Mouse (Mus musculus) left cerebral cortex, postnatal 4 days (tissue): ENCODE measurements around the gene Xpnpep1. TPM values are rescaled to one million over a fixed set of nuclear protein-coding genes. Genes with fewer than 3 reads are reported as not detected.

Source experiments
- DNase-seq: peaks from one replicate; pipeline ENCODE4 v3.0.0-alpha.2; 2022
- intact Hi-C: fragments of 180-260 bp; cut with DNase I; formaldehyde crosslinking; loops from one replicate; pipeline ENCODE4 v1.15.1; 2025
- total RNA-seq, 2 experiments: library from RNA; stranded (reverse); gene quantifications; 2 replicates each; pipeline ENCODE4 v1.2.3; 2021

The Xpnpep1 gene
- total RNA-seq, 2 experiments from 2014 or later, result 123 to 124 TPM

DNA sequence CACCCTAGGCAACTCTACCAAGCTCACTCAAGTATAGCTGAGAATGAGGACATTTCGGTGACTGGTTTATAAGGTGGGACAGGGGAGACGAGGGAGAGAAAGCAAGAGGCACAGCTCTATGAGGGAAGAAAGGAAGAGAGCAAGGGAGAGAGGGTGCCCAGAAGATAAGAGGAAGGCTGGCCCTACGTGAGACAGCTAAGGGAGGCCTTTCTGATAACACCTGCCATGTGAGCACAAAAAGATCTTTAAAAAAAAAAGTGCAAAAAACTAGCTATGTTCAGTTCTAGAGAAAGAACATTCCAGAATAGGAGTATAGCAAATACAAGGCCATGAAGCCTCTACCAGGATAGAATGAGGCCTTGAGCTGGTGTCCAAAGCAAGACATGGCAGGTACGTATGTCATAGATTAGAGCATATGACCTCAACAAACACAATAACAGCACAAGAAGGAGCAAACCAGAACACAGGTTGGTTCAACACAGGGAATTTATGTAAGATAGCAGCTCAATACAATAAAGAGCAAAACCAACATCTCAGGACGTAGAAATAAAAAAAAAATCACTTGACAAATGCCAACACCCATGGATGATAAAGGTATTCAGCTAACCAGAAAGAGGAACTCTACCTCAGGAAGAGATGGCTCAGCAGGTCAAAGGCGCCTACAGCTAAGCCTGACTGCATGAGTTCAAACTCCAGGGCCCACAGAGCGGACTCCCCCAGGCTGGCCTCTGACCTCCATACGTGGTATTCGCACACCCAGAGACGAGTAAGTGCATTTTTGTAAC is 6.7 kb downstream of the Xpnpep1 start:
- intact Hi-C loops, result no loop called here
- no peak for DNase-seq

DNA sequence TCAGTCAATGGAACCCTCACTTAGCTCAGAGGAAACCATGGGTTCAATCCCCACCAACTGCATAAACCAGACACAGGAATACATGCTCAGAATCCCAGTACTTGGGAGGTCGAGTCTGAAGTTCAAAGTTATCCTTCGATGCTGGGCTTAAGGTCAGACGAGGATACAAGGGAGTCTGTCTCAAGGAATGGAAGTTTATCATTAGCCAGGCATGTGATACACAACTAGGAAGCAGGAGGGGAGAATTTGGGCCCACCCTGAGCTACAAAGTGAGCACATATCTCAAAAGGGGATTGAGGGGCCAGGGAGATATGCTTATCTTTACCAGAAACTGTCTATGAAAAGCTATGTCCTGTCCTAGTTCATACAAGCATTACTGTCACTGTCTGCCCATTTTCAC is 7.4 kb downstream of the Xpnpep1 start:
- intact Hi-C loops, result no loop called here
- no peak for DNase-seq

DNA sequence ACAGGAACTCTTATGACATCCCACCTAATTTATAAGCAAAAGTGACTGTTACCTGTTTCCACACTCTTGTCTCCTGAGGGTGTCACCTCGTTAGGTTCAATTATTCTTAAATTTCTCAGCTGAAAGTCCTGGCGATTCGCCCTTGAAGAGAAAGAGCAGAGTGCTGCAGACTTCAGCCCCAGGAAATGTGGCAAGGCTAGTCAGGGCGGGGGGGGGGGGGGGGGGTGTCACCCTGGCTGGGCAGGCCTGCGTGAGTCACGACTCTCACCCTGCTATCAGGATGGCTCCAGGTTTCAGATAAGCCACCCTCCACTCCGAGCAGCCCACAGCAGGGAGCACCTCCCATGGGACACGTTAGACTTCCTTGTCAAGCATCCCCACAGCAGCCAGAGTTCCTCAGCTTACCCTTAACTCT is 8.1 kb downstream of the Xpnpep1 start:
- intact Hi-C loops, result no loop called here

DNA sequence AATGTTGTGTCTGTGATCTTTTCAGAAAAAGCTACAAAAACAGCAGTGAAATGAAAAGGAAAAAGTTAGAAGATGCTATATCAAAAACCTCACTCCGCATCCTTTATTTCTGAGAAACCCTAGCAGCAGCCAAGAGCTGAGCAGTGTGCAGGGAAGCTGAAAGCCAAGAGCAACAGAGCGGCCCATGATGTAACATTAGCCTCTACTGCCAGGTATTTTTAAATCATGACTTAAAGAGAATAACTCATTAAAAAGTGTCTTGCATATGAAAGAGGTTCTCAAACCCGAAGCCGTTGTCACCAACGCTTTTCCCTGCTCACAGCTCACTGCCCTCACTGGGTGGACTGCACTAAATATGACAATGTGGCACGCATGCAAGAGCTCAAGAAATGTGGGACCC is 9.7 kb downstream of the Xpnpep1 start:
- no peak for DNase-seq
- intact Hi-C loops, result no loop called here

More for the DNA sequence above, 8.1 kb downstream of the Xpnpep1 start:
- no peak for DNase-seq

DNA sequence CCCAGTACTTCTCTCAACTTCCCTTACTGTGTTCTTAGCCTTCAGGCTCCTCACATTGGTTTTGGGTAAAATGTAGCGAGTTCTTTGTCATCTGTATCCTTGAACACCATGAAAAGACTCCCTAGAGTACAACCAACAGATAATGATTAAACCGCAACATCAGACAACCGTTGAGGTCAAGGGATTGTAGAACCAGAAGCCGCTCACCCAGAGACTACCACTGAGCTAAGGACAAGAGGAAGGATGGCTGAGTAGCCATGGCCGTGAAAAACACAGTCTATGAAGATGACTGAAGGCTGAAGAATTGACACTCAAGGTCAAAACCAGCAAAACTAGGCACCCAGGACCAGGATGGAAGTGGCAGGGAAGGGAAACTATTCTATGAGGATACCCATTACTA is 10.3 kb downstream of the Xpnpep1 start:
- intact Hi-C loops, result loop anchor here (10.0 kb wide), 1 partner anchor 215 kb away; no protein-coding TSS in a partner anchor
- no peak for DNase-seq

DNA sequence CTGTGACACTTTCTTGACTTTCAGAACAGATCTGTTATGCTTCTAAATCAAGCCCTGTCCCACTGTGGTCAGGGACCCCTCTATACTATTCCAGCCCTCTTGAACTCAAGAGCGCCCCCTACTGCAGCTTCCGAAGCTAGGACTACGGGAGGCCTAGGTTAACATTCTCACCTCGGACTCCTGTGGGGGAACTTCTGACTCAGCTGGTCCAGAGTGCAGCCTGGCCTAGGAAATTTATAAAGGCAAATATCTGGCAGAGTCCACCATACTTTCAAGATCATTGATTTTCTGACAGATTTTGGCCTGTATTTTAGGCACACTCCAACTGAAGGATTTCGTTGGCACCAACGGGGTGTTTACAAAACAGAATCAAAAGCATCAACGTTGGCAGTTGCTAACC is 11.0 kb downstream of the Xpnpep1 start:
- intact Hi-C loops, result loop anchor here (10.0 kb wide), 1 partner anchor 216 kb away; no protein-coding TSS in a partner anchor
- no peak for DNase-seq

DNA sequence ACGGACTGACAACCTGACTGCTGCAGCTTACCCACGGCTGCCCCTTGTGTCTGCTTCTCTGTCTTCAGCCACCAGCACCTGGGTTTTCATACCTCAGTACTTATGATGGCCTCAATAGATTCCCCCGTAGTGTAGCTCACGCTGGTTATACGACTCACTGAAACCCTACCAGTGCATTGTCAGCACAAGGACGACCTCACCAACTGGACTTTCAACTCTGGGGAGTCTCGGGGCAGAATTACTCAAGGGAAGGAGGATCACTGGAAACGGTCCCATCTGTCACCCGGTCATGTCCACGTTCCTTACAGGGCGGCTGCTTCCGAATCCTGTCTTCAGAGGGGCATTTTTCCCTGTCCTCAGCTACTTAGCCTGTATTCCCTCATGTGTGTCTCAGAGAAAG is 11.8 kb downstream of the Xpnpep1 start:
- intact Hi-C loops, result loop anchor here (10.0 kb wide), 1 partner anchor 217 kb away; no protein-coding TSS in a partner anchor
- no peak for DNase-seq

DNA sequence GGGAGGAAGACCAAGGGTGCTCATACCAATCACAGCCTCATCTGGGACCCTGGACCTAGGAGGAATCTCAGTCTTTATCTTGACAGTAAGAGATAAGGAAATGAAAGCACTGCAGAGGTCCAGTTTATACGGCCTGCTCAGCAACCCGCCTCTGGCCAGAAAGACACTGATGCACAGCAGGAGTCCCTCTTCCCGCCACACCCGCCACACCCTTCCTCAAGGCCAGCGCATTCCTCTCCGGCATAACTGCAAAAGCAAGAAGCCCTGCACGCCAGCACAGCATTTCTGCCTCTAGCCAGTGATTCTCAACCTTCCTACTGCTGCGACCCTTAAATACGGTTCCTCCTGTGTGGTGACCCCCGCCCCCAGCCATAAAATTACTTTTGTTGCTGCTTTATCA is 16.8 kb downstream of the Xpnpep1 start:
- intact Hi-C loops, result loop anchor here (10.0 kb wide), 1 partner anchor 222 kb away; no protein-coding TSS in a partner anchor

DNA sequence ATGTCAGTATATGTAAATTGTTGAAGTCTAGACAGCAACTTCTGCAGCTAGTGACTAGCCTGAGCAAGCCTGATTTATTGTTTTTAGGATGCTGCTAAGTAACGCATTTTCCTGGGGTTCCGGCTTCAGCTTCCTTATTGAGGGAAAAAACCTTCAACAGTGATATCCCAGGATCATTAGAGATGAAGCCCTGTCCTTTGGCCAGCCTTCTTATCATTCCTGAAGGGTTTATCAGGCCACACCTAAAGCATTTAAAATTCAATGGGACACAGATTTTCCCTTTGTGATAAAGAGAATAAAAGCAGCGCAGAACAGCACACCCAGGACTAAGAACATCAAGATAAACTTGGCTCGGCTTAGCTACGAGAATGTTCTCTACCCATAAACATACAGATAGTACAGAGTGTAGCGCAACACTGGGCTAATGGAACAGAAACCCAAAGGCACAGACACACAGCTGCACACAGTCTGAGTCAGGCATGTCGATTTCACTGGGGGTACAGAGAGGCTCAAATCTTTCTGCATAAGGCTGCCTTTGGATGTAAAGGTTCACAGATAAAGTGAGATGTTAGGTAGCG is 17.9 kb downstream of the Xpnpep1 start:
- intact Hi-C loops, result loop anchor here (10.0 kb wide), 1 partner anchor 223 kb away; no protein-coding TSS in a partner anchor
- no peak for DNase-seq

More for the DNA sequence above, 16.8 kb downstream of the Xpnpep1 start:
- no peak for DNase-seq

DNA sequence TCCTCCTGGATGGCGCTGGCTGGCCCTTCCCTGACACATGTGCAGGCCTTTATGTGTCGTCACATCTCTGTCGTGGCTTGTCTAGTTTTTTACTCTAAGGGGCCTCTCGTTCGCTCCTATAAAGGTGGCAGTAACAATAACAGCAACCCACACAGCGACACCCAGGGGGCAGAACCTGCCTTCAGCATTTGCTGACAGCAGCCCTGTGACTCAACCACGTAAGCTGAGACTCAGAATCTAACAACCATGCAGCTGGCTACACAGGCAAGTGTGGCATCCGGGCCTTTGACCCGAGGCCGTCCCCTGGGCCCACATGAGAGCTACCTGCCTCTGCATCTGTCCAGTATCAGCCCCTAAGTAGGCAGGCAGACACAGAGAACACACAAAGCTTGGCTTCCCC is 18.5 kb downstream of the Xpnpep1 start:
- no peak for DNase-seq
- intact Hi-C loops, result loop anchor here (10.0 kb wide), 1 partner anchor 223 kb away; no protein-coding TSS in a partner anchor

DNA sequence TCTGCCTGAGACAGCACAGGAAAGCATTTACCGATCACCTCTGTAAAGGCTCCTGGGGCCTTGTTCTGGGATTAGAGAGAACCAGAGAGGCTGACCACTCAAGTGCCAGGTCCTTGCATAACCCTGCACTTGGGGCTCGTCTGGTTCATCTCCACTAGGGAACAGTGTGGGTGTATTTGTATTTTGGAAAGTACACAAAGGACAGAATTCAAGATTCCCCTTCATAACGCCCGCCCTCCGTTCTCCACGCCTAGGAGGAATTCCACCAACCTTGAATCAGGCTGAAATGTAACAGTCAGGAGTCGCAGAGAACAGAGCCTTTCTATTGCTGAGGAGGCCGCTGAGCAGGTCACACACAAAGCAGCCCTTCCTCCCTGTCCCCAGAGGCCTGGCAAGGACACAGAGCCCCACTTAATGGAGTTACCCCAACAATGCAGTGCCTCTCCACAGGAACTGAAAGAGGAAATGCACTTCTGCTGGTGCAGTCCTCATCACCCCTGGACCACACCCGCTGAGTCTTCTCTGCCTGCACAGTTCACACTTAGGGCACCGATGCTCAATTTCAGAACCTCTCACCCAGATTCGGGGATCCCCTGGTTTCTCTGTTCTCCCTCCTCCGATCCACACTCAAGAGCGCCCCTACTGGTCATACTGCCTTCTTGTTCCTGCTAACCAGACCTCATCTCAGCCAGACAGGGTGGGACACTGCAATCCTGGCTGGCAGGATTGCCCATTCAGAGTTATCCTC is 20.1 kb downstream of the Xpnpep1 start:
- intact Hi-C loops, result loop anchor here (10.0 kb wide), 2 partner anchors 185 to 225 kb away; no protein-coding TSS in a partner anchor
- peak; percentile 68 for DNase-seq

DNA sequence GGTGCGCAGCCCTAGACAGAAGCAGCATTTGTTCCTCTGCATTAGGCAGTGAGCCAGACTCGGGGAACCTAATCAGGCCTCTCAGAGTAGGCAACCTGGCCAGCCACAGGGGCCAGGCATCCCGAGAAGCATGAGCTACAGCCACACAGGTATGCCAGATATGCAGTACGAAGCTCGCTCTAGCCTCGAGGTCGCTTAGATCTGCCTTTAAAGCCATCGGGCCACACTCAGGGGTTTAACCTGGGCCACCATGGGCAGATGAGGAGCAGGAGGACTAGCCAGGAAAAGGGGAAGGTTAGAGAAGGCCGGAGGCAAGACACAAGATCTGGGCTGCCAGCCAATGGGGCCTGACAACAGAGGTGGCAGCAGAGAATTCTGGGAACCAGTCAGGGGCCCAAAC is 22.1 kb downstream of the Xpnpep1 start:
- intact Hi-C loops, result loop anchor here (10.0 kb wide), 1 partner anchor 187 kb away; no protein-coding TSS in a partner anchor
- DNase-seq, result peak; percentile 47

DNA sequence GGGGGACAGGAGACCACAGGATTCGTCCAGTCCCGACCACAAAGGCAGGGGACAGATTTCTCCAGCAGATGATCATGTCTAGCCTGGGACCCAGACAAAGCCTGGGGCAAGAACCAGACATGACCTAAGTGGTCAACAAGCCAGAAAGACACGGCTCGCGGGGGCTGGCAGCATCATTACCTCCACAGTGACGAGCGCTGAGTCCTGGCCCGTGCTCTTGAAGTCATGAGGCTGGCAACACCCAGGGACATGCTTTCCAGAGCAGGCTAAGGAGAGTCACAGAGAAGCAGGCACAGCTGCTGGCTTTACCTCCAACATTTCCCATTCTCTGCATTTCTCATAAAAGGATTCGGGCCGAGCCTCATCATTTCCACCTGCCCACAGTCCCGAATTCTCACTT is 22.8 kb downstream of the Xpnpep1 start:
- peak; percentile 37 for DNase-seq
- intact Hi-C loops, result loop anchor here (10.0 kb wide), 1 partner anchor 188 kb away; no protein-coding TSS in a partner anchor

DNA sequence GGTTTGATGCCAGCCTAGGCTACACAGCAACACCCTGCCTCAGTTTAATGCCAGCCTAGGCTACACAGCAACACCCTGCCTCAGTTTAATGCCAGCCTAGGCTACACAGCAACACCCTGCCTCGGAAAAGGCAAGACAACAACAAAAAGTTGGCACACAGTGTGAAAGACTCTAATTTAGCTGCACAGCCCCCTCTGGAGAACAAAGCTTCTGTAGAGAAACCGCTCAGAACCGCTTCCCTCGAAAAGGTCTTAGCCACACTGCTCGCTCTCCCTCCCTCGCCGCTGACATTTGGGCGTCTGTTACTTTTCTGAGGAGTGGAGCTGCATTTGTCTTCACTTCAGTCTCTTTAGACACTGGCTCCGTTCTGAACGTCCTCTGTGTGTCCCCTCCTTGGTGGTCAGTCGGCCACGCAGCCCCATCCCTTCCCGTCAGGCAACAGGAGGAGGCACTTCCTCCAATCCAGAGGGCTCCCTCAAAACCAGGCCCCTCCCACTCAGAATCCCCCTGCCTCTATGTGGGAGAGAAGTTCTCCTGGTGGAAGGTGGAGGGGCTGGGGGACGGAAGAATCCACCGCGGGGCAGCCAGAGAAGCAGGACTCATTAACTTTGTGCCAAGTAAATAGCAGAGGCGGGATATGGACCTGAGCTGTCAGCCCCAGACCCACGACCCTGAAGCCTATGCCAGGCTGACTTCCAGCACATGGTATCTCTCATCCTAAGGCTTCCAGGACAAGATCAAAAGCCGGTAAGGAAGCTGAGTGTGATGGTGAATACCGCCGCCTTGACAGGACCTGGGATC is 24.9 kb downstream of the Xpnpep1 start:
- intact Hi-C loops, result loop anchor here (10.0 kb wide), 1 partner anchor 190 kb away; no protein-coding TSS in a partner anchor
- peak; percentile 29 for DNase-seq

DNA sequence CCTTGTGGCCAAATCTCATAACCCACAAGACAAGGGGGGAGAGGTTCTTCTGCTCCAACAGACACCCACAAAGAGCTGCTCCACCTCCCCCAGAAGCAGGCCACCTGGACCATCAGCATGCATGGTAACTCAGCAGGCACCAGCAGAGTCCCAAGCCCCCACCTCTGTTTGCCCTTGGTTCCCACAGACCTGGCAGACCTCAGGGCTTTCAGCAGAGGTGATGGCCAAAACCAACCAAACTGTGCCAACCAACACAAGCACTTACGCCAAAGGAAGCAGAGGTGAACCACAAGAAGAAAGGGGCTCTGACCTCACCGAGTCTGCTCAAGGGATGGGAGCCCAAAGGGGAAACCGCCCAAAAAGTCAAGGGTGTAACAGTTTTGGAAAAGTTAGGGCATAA is 26.3 kb downstream of the Xpnpep1 start:
- intact Hi-C loops, result loop anchor here (10.0 kb wide), 1 partner anchor 191 kb away; no protein-coding TSS in a partner anchor
- DNase-seq, result no peak

DNA sequence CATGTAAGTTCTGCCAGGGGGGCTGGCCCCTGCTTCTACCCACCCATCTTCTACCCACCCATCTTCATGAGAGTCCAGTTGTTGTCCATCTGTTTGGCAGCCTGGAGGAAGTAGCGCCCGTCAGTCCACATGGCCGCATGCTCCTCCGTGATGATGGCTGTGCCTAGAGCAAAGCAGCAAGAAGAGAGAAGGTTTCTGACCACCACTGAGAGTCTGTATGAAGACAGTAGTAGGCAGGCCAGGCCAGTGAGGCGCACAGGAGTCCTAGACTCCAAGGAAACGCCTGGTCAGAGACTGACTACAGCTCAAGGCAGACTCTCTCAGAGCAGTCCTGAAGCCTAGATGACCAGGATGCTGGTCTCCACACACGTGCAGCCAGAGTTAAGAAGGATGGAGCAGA is 26.7 kb downstream of the Xpnpep1 start:
- no peak for DNase-seq
- intact Hi-C loops, result loop anchor here (10.0 kb wide), 1 partner anchor 191 kb away; no protein-coding TSS in a partner anchor

DNA sequence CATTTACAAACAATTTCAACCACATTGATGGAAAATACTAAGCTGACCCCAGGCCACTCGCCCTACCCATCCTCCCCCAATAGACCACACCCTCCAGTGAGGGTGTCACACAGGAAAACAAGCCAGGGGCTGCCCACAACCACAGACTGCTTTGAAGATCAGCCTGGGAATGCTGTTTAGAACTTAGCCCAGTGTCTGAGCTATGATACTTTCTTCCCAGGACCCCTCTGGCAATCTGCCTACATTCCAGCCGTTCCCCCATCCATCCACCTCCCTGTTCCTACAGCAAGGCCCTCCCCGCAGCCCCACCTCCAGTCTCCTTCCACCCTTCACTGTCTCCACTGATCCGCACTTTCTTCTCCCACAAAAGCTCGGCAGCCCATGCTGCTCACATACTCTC is 29.1 kb downstream of the Xpnpep1 start:
- intact Hi-C loops, result loop anchor here (10.0 kb wide), 1 partner anchor 194 kb away; no protein-coding TSS in a partner anchor
- DNase-seq, result no peak

DNA sequence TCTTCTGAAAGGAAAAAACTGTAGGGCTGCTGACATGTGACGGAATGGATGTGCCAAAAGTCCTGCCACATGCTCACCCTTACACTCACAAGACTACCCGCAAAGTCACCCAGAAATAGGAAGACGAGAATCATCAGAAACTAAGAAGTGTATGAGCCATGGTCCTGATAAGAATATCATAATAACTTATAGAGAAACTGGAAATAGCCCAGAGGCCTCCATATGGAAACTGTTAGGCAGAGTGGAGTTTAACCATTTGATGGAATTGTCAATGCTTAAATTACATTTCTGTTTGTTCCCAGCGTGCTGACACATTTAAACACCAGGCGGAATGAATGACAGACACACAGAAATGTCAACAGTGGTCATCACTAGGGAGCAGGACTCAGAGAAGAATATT is 31.1 kb downstream of the Xpnpep1 start:
- intact Hi-C loops, result loop anchor here (10.0 kb wide), 1 partner anchor 366 kb away; the partner anchor contains the start of gene Gm10197
- DNase-seq, result no peak

DNA sequence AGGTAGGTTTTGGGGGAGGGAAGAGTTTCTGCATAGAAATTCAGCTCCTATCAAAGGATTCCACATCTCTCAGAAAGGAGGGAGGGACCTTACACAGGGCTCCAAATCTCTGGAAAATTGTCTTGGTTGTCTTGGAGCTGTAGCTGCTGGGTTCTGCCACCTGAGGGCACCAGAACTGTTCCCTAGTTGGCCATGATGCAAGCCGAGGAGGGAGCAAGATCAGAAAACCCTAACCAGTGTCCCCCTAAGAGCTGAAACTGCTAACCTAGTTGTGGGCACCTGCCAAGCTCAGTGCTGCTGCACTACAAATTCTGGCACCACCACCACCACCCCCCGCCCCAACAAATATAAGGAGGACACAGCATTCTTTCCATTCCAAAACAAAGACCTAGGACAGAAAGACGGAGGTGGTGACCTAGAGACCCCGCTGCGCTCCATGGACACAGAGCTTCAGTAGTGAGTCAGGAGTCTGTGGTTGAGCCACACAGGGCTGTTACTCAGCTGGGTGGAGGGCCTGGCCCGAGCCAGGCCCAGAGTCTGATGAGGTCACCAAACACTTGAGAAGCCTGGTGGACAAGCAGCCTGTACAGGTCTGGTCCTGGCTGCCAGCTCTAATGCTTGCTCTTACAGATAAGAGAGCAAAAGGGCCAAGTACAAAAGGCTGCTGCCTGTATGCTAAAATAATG is 31.9 kb downstream of the Xpnpep1 start:
- intact Hi-C loops, result loop anchor here (10.0 kb wide), 1 partner anchor 367 kb away; the partner anchor contains the start of gene Gm10197
- DNase-seq, result peak; percentile 60
